Mouse (Mus musculus) frontal cortex, postnatal 10 days (tissue): ENCODE measurements around the gene Ccser1.
"Not testable (repeated sequence)": the region's sequence is repeated elsewhere in the genome, so short reads cannot be mapped to it uniquely, and the experiment has no call there.

Experiments
- DNase-seq, 2 experiments: peaks; one replicate each; pipeline ENCODE4 v3.0.0; 2022; ENCODE audit warnings: low spot score in 2 of 2, mixed read lengths in 1 of 2

Gene Ccser1

GRCm38 (mm10) chr6:61223563-61223962 lies 43.4 kb downstream of the Ccser1 start:
- no peak for DNase-seq

GRCm38 (mm10) chr6:61225302-61225701 lies 45.2 kb downstream of the Ccser1 start:
- DNase-seq, result no peak

DNA sequence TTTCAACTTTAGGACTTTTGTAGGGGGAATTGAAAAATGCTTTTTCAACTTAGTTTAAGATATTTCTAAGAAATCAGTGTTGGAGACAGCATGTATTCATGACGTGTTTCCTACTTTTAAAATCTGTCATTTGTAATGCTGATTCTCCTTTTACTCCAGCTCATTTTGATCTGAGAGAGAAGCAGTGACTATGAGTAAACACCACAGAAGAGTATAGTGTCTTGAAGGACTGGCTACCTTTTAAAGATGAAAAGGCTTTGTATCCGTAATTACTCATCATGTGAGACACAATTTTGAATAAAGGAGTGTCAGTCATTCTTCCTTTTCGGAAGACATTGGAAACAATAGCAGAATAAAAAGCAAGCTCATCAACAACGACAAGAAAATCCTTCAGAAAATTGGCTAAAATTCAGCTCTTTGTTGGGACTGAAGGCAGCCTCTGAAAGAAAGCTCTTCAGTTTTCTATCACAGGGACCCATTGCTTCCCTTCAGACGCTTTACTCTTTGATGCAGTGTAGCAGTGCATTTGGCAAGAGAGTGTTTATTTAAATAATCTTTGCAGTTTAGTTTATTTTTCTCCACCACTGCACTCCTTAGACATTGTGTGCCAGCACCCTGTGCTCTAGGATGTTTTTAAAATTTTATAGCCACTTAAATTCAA lies 50.1 kb downstream of the Ccser1 start:
- no peak for DNase-seq

GRCm38 (mm10) chr6:61233060-61233459 lies 52.9 kb downstream of the Ccser1 start:
- DNase-seq, result no peak

DNA sequence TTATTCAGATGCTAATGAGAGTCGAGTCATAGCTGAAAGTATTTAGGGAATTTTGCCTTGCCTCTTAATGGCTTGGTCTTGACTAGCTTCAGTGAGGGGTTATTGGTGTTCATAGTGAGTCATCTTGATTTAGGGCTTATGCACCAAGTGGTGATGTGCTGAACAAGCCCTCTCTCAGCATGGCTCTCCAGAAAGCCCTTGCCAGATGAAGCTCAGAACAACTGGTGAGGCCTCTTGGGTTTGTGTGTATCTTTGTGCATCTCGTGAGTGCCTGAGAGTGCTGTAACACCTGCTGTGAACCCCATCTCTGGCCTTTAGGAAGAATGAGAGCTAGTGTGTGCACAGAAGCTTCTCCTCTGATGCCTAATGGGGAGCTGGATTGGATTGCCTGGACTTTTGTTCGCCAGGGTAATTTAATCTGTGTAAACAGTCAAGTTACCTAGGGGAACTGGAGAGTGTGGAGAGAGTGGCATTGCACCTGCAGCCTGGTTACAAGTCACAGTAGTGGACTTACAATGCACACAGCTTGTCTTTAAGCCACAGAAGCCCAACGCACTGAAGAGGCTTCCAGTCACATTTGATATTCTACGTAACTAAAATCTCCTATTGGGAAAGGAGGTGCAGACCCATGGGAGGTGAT lies 53.5 kb downstream of the Ccser1 start:
- no peak for DNase-seq

DNA sequence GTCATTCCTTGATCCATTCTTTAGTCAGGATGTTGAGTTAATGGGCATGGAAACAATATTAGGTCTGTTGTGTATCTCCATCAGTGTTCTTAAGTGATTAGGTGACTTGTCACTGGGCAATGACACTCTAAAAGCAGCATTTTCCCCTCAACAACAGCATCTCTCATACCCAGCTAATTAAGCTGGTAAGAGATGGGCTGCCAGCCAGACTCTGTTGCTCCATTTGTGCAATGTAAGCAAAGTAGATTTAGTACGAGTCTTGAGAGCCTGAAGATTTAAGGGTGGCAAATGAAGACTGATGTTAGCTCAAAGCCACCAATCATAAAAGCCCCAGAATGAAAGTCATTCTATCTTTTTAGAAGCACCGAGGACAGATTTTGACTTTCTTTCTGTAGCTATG lies 60.5 kb downstream of the Ccser1 start:
- no peak for DNase-seq

DNA sequence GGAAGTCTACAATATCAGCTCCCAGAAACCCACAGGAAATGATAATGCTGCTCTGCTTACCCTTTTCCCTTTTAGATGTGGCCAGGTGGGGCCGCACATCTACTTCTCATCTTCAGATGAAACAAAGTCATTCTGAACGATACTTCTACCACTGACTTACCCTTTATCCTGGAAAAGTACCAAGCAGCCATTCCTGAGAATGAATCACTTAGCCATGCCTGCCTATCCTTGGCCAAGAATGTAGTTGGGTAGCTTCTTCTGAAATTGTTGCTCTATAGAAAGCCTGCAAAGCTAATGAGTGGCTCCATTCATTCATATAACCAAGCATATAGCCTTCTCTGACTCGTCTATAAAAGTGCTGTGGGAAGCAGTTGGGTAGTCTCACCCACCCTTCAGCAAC lies 62.4 kb downstream of the Ccser1 start:
- no peak for DNase-seq

DNA sequence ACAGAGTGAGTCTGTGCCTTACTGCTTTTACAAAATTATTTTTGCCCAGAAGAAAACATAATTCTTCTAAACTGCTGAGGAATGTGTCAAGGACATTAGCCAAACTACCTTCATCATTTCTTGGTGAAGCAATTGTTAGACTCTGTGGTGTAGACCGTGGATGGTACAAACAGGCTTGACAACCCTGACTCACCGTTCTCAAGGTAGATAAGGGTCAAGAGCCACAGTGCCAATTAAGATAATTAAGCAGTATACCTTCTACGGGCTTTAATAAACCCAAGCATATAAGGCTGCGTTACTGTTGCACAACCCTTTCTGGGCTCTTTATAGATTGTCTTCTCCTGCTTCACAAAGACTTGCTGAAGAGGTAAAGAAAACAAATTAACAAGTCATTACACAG lies 66.4 kb downstream of the Ccser1 start:
- DNase-seq, result no peak

- no peak for DNase-seq
Measured at GRCm38 (mm10) chr6:61247842-61248472, 67.8 kb downstream of the Ccser1 start.

DNA sequence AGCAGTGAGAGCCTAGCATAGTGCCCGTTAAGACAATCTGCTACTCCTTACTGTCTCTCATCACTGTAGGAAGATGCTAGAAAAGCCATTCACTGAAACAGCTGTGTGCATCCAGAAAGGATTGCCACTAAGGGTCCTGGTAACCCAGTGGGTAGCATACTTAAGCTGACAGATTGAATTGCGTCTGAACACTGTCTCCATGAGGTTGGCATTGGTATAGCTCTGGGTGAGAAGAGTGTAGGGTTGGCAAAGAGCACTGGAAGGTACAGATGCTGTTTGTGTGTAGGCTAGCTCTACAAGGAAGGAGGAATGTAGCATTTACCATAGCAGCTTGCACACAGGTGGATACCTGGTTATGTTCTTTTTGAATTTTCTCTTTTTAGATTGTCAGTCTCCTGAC lies 68.6 kb downstream of the Ccser1 start:
- DNase-seq, result no peak

DNA sequence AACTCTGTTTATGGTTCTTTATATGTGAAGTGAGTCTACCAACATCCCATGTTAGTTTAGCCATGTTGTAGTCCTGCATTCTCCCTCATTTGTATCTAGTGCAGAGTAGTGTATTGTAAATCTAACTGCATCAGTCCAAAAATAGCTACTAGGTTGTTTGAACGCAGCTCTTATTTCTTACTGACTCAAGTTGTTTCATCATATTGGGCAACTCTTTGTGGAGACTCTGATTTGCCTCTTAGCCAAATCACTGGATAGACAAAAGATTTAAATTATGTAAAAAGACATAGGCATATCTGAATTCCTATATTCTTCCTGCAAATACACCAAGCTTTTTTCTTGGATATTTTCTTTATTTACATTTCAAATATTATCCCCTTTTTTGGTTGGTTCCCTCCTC lies 71.1 kb downstream of the Ccser1 start:
- no peak for DNase-seq

DNA sequence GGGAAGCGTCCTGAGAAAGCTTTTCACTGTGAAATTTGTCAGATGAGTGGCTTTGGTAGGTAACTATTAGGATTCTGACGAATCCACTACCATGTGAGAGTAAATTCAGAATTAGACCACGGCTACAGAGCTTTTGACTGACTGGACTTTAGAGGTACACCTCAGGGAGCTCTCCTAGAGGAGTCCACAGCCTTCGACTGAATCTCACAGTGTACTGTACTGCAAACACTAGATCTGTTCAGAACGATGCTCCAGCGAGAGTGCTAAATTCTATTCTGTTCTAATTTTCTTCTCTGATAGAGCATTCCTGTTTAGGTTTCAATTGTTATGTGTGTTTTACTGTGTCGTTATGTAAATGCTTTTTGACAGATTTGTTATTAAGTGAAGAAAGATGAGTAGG lies 72.8 kb downstream of the Ccser1 start:
- DNase-seq, result no peak

DNA sequence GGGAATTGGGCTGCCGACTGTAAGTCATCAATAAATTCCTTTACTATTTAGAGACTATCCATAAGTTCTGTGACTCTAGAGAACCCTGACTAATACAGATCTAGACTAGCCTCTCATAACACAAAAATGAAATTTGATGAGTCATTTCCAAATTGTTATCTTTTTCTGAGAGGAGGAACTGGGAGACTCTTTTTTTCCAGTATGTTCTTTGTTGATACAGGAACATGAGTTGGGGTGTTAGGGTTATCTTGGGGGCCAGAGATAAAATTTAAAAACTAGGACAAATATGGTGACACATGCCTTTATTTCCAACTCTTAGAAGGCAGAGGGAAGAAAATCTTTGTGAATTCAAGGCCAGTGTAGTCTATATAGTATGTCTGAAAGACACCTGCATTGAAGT lies 75.8 kb downstream of the Ccser1 start:
- DNase-seq, result not testable (repeated sequence)

GRCm38 (mm10) chr6:61258847-61259634 lies 78.9 kb downstream of the Ccser1 start:
- DNase-seq, result no peak

- no peak for DNase-seq
Measured at GRCm38 (mm10) chr6:61261381-61261780, 81.3 kb downstream of the Ccser1 start.

DNA sequence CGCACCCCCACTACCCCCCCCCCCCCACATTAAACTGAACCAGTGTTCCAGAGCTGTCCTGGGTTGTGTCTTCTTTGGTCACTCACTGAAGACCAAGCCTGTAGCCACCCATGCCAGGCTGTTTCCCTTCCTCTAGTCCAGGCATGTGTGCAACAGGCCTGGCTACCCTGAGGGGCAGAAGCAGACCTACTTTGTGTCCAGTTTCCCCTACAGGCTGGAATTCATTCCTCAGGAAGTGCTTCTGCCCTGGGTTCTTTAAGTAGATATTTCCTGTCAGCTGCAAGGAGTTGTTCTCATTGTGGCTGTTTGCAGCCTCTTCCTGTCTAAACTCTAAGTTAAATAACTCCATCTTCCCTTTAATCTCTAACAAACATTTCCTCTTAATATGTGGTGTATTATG lies 82.3 kb downstream of the Ccser1 start:
- DNase-seq, result no peak

DNA sequence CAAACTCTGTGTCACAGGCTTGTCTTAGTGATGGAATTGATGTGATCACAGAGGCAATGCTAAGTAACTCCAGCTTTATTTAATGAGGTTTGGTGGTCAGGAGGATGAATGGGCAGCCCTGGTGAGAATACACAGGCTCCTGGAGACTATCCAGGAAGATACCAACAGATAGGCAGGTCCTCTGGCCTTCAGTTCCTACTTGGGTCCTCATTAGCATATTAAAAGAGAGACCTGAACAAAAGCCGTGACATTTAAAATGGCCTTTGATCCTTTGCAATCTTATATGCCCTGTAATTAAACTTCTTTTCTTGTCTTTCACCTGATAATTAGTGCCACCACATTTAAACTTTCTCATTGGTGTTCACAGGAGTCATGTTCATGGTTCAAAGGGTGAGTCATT lies 83.2 kb downstream of the Ccser1 start:
- no peak for DNase-seq

DNA sequence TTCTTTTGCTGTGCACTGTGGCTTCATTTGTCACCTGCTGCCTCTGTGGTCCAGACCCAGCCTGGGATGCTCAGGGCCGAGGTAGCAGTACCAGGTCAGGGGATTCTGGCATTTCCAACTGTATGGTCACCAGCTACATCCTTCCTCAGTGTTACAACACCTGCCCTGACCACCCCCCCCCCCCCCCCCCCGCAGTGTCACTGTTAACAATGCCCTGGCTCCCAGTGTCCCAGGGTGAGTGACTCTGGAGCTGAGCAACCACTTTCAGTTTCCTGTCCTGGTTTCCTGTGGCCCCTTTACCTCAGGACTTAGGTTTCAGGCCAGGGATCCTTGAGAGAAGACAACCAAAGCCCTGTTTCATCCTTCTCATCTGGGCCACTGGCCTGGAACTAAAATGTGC lies 90.9 kb downstream of the Ccser1 start:
- DNase-seq, result no peak

DNA sequence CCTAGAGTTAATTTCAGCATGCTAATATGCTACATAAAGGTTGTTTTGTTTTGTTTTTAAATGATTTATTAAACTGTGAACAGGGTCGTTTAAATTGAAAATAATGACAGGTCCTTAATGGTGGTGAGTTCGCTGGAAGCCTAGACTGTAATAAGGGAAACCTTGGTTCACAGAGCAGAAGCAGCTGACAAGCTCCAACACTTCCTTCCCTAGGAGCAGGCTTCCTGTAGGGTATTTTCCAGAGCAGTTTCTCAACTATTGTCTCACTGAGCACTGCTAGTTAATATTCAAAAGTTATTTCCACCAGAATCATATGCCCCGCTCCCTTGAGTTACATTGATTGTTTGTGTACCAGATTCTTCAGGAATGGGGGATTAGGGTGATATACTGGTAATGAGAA lies 93.3 kb downstream of the Ccser1 start:
- DNase-seq, result no peak

- DNase-seq, result no peak
Measured at GRCm38 (mm10) chr6:61279506-61279905, 99.4 kb downstream of the Ccser1 start.

DNA sequence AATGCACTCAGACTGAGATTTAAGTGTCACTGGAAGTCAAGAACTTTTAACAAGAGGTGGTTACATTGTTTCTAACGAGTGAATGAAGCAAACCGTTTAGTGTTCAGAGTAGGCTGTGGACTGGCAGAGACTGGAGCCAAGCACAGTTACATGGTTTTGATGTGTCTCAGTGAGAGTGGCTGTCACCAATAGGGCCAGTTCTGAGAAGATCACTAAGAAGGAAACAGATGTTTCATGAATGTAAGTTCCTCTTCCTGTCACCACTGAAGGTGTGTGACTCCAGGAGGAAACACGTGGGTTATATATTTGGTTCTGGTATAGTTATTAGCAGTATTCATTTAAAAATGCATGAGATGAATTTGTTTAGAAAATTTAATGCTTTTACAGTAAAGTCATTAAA lies 112.8 kb downstream of the Ccser1 start:
- no peak for DNase-seq

GRCm38 (mm10) chr6:61295535-61295934 lies 115.4 kb downstream of the Ccser1 start:
- DNase-seq, result no peak
